Mouse (Mus musculus): ENCODE data around the gene Peli2.

GRCm38 (mm10) chr14:48073247-48074161, 47.1 kb upstream of the Peli2 start:
- no peak for TF ChIP-seq CHD2 (IDR thresholded peaks at IDR 0.05; ENCODE audit: low read depth, low read length)
- TF ChIP-seq MAFK (IDR thresholded peaks at IDR 0.05; ENCODE audit: insufficient read depth, low read depth, low read length): no peak

All from ES-E14 (cell line).